Mouse (Mus musculus) MEL (cell line): ENCODE measurements around the gene Tle1.

Experiments
- CHD2 ChIP-seq: IDR thresholded peaks from 2 replicates; pipeline ENCODE4 v1.6.1; 2011; ENCODE audit warnings: low read length, improper control_type of control experiment
- CTCF ChIP-seq, 3 experiments: IDR thresholded peaks in 2 of 3; conservative IDR thresholded peaks in 1 of 3; 2 replicates each; pipeline ENCODE4 v1.5.1; 2011 to 2012; ENCODE audit warnings: low read length in 3 of 3, low read depth in 2 of 3, mild to moderate bottlenecking in 2 of 3, improper control_type of control experiment in 1 of 3, inconsistent platforms in 1 of 3, mixed read lengths in 1 of 3, moderate library complexity in 1 of 3; ENCODE audit not compliant: control insufficient read depth in 1 of 3, insufficient read depth in 1 of 3, poor library complexity in 1 of 3, severe bottlenecking in 1 of 3
- EP300 ChIP-seq, 2 experiments: IDR thresholded peaks; 2 replicates each; pipeline ENCODE4 v1.6.1; 2011; ENCODE audit warnings: improper control_type of control experiment in 2 of 2, low read length in 2 of 2, low read depth in 1 of 2, mild to moderate bottlenecking in 1 of 2
- GATA1 ChIP-seq: IDR thresholded peaks from 2 replicates; pipeline ENCODE4 v1.6.1; 2011; ENCODE audit warnings: low read depth, low read length, improper control_type of control experiment
- JUND ChIP-seq: IDR thresholded peaks from 2 replicates; pipeline ENCODE4 v1.6.1; 2011; ENCODE audit warnings: low read depth, mild to moderate bottlenecking, improper control_type of control experiment, low read length
- MYC ChIP-seq: IDR thresholded peaks from 2 replicates; pipeline ENCODE4 v1.6.1; 2011; ENCODE audit warnings: low read depth, mild to moderate bottlenecking, low read length, improper control_type of control experiment, moderate library complexity
- POLR2A ChIP-seq, 2 experiments: IDR thresholded peaks; 2 replicates each; pipeline ENCODE4 v1.6.1; 2011 to 2012; ENCODE audit warnings: low read length in 2 of 2, mild to moderate bottlenecking in 2 of 2, control low read depth in 1 of 2, improper control_type of control experiment in 1 of 2, low read depth in 1 of 2, moderate library complexity in 1 of 2; ENCODE audit not compliant: control insufficient read depth in 1 of 2, insufficient read depth in 1 of 2, poor library complexity in 1 of 2
- POLR2AphosphoS2 ChIP-seq: IDR thresholded peaks from 2 replicates; pipeline ENCODE4 v1.6.1; 2011; ENCODE audit warnings: low read length, improper control_type of control experiment
- RAD21 ChIP-seq: IDR thresholded peaks from 2 replicates; pipeline ENCODE4 v1.6.1; 2011; ENCODE audit warnings: mild to moderate bottlenecking, low read depth, low read length, improper control_type of control experiment
- SIN3A ChIP-seq: IDR thresholded peaks from 2 replicates; pipeline ENCODE4 v1.6.1; 2012; ENCODE audit warnings: low read length, improper control_type of control experiment, inconsistent platforms
- ZC3H11A ChIP-seq: IDR thresholded peaks from 2 replicates; pipeline ENCODE4 v1.6.1; 2012; ENCODE audit warnings: low read depth, mild to moderate bottlenecking, inconsistent platforms, low read length, improper control_type of control experiment
- ZKSCAN1 ChIP-seq: IDR thresholded peaks from 2 replicates; pipeline ENCODE4 v1.6.1; 2012; ENCODE audit warnings: low read depth, mild to moderate bottlenecking, inconsistent platforms, low read length, improper control_type of control experiment, moderate library complexity
- ZMIZ1 ChIP-seq: IDR thresholded peaks from 2 replicates; pipeline ENCODE4 v1.6.1; 2012; ENCODE audit warnings: low read depth, mild to moderate bottlenecking, inconsistent platforms, low read length, improper control_type of control experiment, moderate library complexity

DNA sequence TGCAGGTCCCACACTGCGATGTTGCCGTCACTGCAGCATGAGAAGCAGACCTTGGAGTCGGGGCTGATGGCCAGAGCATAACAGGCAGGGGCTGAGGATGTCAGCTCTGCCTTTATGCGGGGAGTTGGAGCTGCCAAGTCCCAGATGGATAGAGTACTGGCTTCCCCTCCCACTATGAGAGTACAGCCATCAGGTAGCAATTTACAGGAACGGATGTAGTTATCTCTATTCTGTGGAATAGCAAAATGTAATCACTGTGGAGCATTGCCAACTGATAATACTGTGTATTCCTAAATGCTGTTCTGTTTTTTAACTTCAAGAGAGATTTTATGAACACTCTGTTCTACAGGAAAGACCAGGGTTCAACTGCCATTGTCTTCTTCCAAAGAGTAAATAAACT lies 75.9 kb downstream of the Tle1 start:
- TF ChIP-seq ZKSCAN1 (no peak), CTCF (IDR thresholded peaks at IDR 0.05 in 2 of 3, conservative IDR thresholded peaks at IDR 0.05 in 1 of 3; ENCODE audit: control insufficient read depth in 1 of 3, insufficient read depth in 1 of 3, low read depth in 2 of 3, low read length in 3 of 3, poor library complexity in 1 of 3, severe bottlenecking in 1 of 3) (no peak), SIN3A (no peak), CHD2 (no peak), JUND (no peak), POLR2A (IDR thresholded peaks at IDR 0.05; ENCODE audit: control insufficient read depth in 1 of 2, insufficient read depth in 1 of 2, low read depth in 1 of 2, low read length in 2 of 2, poor library complexity in 1 of 2) (no peak), ZC3H11A (no peak), ZMIZ1 (no peak), POLR2AphosphoS2 (no peak), MYC (no peak), EP300 (IDR thresholded peaks at IDR 0.05; ENCODE audit: low read depth in 1 of 2, low read length in 2 of 2) (no peak), GATA1 (no peak), RAD21 (no peak)
